Mouse (Mus musculus) megakaryocyte-erythroid progenitor cell, adult 5 weeks (primary cell): Measurements from ENCODE around the gene Rtn4. TPM values are rescaled to one million over a fixed set of nuclear protein-coding genes. Genes with fewer than 3 reads are reported as not detected.

Source experiments
- polyA plus RNA-seq: library from polyadenylated mRNA; stranded (reverse); fragments of >175 nt; gene quantifications from 2 replicates; pipeline ENCODE4 v1.2.3, GENCODE M21; 2012

Gene Rtn4
- 153 and 183 TPM in 2 replicates for polyA plus RNA-seq

DNA sequence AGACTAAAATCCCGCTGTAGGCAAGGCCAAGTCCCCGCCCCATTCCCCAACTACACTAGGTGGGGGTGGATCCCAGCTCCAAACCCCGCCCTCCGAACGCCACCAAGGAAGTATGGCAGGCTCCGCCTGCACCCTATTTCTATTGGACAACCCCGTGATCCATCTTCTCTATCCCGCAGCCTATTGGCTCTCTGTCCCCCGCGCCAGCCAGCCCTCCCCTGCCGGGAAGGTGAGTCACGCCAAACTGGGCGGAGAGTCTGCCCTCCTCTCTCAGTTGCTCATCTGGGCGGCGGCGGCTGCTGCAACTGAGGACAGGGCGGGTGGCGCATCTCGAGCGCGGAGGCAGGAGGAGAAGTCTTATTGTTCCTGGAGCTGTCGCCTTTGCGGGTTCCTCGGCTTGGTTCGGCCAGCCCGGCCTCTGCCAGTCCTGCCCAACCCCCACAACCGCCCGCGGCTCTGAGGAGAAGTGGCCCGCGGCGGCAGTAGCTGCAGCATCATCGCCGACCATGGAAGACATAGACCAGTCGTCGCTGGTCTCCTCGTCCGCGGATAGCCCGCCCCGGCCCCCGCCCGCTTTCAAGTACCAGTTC lies at the start of gene Rtn4:
Rtn4 (plus strand) TSS at position 265 of the 590 bp plus-strand sequence.

Other genes starting within 250 kb of the Rtn4 start
- 13.6 and 14.4 TPM in 2 replicates for gene Prorsd1, start 177.9 kb upstream of the Rtn4 start, polyA plus RNA-seq
- gene Mtif2, start 166.5 kb upstream of the Rtn4 start, polyA plus RNA-seq = 5.0 and 5.8 TPM in 2 replicates
- not detected in 2 replicates for gene Clhc1, start 145.0 kb upstream of the Rtn4 start, polyA plus RNA-seq
- 112 and 119 TPM in 2 replicates for gene Rps27a, start 144.8 kb upstream of the Rtn4 start, polyA plus RNA-seq
- gene 4931440F15Rik, start 132.7 kb downstream of the Rtn4 start, polyA plus RNA-seq = 0.08 TPM in 1 of 2 replicates, not detected in the other